Mouse (Mus musculus) limb, embryonic 15.5 days (tissue): ENCODE data around the gene Rnf6. TPM values are rescaled to one million over a fixed set of nuclear protein-coding genes. Genes with fewer than 3 reads are reported as not detected.

Experiments
- ATAC-seq: fragments of 200-750 bp; cut with Nextera tagmentation; 2 replicates; pipeline ENCODE4 v1.8.0; 2017; ENCODE audit warnings: low read depth, moderate TSS enrichment; ENCODE audit not compliant: insufficient number of reproducible peaks, low FRiP score, low TSS enrichment
- H3K27ac ChIP-seq: fragments of 300-500 bp; sonication (generic); 2 replicates; pipeline ENCODE4 v1.5.1; 2015; ENCODE audit warnings: moderate library complexity, mild to moderate bottlenecking, inconsistent platforms
- H3K27me3 ChIP-seq: fragments of 300-500 bp; sonication (generic); 2 replicates; pipeline ENCODE4 v1.6.1; 2015; ENCODE audit warnings: inconsistent platforms
- H3K36me3 ChIP-seq: fragments of 300-500 bp; sonication (generic); 2 replicates; pipeline ENCODE4 v1.6.1; 2015; ENCODE audit warnings: inconsistent platforms
- H3K4me1 ChIP-seq: fragments of 300-500 bp; sonication (generic); 2 replicates; pipeline ENCODE4 v1.6.1; 2015; ENCODE audit warnings: inconsistent platforms
- H3K4me2 ChIP-seq: fragments of 300-500 bp; sonication (generic); 2 replicates; pipeline ENCODE4 v1.6.1; 2015; ENCODE audit warnings: mild to moderate bottlenecking, inconsistent platforms
- H3K4me3 ChIP-seq: fragments of 300-500 bp; sonication (generic); 2 replicates; pipeline ENCODE4 v1.5.1; 2015; ENCODE audit warnings: mild to moderate bottlenecking, inconsistent platforms
- H3K9ac ChIP-seq: fragments of 300-500 bp; sonication (generic); 2 replicates; pipeline ENCODE4 v1.6.1; 2015; ENCODE audit warnings: inconsistent platforms
- H3K9me3 ChIP-seq: fragments of 300-500 bp; sonication (generic); 2 replicates; pipeline ENCODE4 v1.6.1; 2016; ENCODE audit warnings: inconsistent platforms
- WGBS: fragments of 180-500 bp; shearing (Covaris S2); methylation state at CpG from one replicate; pipeline ENCODE4 v1.1.7; 2015; 5-methylcytosine and 5-hydroxymethylcytosine counted together
- polyA plus RNA-seq: library from polyadenylated mRNA; unstranded; fragments of >200 nt; fragmentation: Nextera tagmentation; extraction: Ambion mirVana; gene quantifications from 2 replicates; pipeline ENCODE4 v1.2.1, GENCODE M21; 2015

Gene Rnf6
- polyA plus RNA-seq, 1 experiment from 2014 or later: 49.2 TPM

DNA sequence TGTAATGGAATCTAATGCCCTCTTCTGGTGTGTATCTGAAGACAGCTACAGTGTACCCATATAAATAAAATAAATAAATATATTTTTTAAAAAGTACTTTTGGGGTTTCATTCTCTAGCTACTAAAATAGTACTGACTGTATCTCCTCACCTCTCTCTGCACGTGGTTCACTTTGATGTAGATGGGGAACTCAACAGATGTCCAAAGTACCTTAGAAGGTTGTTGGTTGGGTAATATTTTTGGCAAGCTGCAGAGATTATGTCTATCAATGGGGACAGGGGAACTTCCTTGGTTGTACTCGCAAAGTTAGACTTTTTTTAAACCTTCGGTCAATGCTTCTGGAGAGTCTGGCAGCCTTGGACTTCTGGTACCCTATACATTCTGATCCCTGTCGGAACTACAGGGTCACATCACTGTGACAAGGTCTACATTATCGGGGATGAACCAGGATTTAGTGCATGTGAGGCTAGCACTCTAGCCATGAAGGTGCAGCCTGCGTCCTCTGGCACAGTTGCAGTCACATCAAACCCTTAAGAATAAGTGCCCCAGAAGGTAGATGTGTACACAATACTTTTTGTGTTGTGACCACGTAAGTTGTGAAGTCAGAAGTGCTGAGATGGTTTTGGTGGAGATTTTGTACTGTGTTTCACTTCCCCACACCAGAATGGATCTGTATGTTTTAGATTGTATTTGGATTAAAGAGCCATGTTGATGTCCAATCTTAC lies 24.5 kb upstream of the Rnf6 start:
- H3K4me3 ChIP-seq: no peak overlapping the region
- WGBS: 90% methylated on average over 7 of the region's 7 CpGs
- peaks cover 4% of the 10 kb centered on the region; the same call in 1 of the 2 replicates for H3K36me3 ChIP-seq
- no peaks in the 10 kb centered on the region for H3K4me1 ChIP-seq
- no peak overlapping the region for H3K27ac ChIP-seq
- no peak for ATAC-seq
- H3K9me3 ChIP-seq: no peaks in the 10 kb centered on the region
- H3K4me2 ChIP-seq: no peak overlapping the region
- H3K27me3 ChIP-seq: no peaks in the 10 kb centered on the region
- no peak overlapping the region for H3K9ac ChIP-seq

DNA sequence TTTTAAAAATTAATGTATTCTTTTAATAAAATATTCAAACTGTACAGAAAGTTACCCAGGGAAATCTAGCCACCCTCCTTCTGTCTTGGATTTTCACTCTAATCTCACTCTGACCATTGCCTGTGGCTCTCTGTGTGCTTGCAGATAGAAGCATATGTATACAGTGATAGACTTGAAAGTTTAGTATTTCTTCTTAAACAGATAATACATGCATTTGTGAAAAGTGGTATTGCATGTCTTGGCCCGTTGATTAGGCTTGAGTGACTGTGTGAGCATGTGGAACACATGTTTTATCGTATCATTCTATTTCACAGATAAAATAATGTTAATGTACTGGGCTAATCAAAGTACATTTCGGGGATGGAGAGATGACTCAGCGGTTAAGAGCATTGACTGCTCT lies 23.8 kb upstream of the Rnf6 start:
- H3K4me1 ChIP-seq: no peaks in the 10 kb centered on the region
- no peaks in the 10 kb centered on the region for H3K36me3 ChIP-seq
- no peaks in the 10 kb centered on the region for H3K27me3 ChIP-seq
- H3K4me3 ChIP-seq: no peak overlapping the region
- 89% methylated on average over 4 of the region's 4 CpGs for WGBS
- no peaks in the 10 kb centered on the region for H3K9me3 ChIP-seq
- H3K9ac ChIP-seq: no peak overlapping the region
- no peak overlapping the region for H3K27ac ChIP-seq
- ATAC-seq: no peak
- no peak overlapping the region for H3K4me2 ChIP-seq

DNA sequence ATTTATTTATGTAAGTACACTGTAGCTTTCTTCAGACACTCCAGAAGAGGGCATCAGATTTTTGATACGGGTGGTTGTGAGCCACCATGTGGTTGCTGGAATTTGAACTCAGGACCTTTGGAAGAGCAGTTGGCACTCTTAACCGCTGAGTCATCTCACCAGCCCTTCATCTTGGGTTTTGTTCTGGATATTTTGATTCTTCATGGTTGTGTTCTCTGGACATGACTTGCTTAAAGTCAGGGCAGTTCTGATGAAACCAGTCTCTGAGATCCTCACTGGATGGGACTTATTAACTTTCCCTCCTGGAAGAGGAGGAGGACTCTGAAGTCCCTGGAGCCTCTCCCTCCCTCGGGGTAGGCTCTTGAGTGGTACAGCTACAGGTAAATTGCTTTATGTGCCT lies 19.8 kb upstream of the Rnf6 start:
- Histone ChIP-seq H3K36me3 (no peaks in the 10 kb centered on the region), H3K4me3 (no peak overlapping the region), H3K27me3 (no peaks in the 10 kb centered on the region), H3K27ac (no peak overlapping the region), H3K4me1 (0 out of 2 replicates have a peak, but pooled peaks cover 7% of the 10 kb centered on the region), H3K4me2 (no peak overlapping the region), H3K9me3 (no peaks in the 10 kb centered on the region), H3K9ac (no peak overlapping the region)
- no peak for ATAC-seq
- 94% methylated on average over 3 of the region's 3 CpGs for WGBS

DNA sequence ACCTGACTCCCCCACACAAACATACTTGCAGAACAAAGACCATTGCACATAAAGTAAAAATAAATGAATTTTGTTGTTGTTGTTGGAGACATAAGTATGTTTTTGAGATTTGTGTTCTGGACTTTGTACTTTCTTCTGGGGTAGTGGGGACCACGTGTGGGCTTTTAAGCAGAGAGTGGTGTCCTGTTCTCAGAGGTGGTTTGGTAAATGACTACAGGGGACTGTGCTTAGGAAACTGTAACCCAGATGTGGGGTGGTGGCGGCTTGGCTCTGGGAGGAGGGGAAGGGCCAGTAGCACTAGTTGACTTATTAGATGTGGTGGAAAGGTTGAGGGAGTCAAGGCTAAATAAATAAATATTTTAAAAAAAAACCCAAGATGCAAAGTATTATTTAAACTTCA lies 19.4 kb upstream of the Rnf6 start:
- no peak overlapping the region for H3K27ac ChIP-seq
- no peaks in the 10 kb centered on the region for H3K27me3 ChIP-seq
- ATAC-seq: no peak
- H3K9me3 ChIP-seq: no peaks in the 10 kb centered on the region
- no peak overlapping the region for H3K4me2 ChIP-seq
- no peak overlapping the region for H3K9ac ChIP-seq
- H3K36me3 ChIP-seq: no peaks in the 10 kb centered on the region
- H3K4me3 ChIP-seq: no peak overlapping the region
- H3K4me1 ChIP-seq: 0 out of 2 replicates have a peak, but pooled peaks cover 12% of the 10 kb centered on the region
- 89% methylated on average over 2 of the region's 2 CpGs for WGBS

DNA sequence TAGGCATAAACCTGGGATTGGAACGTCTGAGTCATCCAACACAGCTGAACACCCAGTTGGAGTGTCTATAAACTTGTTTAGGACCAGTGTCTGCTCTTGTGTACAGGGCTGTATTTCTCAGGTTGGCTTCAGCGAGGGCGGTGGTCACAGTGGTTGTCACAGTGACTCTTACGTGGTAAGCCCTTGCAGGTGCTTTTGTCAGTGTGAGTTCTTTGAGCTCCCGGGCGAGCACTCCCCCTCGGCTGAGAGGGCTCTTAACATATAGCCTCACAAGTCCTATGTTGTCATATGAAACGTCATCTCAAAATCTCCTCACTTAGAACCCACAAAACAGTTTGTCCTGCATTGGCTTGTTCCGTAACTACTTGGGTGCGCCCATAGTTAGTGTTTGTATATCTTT lies 16.9 kb upstream of the Rnf6 start:
- H3K9ac ChIP-seq: no peak overlapping the region
- 83% methylated on average over 10 of the region's 10 CpGs for WGBS
- H3K36me3 ChIP-seq: no peaks in the 10 kb centered on the region
- 0 out of 2 replicates have a peak, but pooled peaks cover 13% of the 10 kb centered on the region for H3K4me1 ChIP-seq
- H3K9me3 ChIP-seq: no peaks in the 10 kb centered on the region
- no peak overlapping the region for H3K27ac ChIP-seq
- ATAC-seq: no peak
- H3K27me3 ChIP-seq: no peaks in the 10 kb centered on the region
- H3K4me3 ChIP-seq: no peak overlapping the region
- H3K4me2 ChIP-seq: no peak overlapping the region

DNA sequence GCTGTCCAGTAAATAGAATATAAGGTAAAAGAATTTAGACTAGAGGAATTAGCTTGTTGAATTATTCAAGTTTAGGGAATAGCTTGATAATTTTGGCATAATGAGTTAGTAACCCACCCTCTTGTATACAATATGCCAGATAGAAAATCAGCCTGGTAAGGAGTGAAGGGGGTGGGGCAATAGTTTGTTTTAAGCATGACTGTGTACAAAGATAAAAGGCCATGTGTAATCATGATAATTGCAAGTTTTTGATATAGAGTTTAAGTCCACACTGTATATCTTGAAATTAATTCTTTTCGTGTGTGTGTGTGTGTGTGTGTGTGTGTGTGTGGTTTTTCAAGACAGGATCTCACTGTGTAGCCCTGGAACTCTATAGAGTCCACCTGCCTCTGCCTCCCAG lies 13.0 kb upstream of the Rnf6 start:
- Histone ChIP-seq H3K27ac (no peak overlapping the region), H3K9ac (no peak overlapping the region), H3K4me2 (no peak overlapping the region), H3K36me3 (no peaks in the 10 kb centered on the region), H3K27me3 (no peaks in the 10 kb centered on the region), H3K4me1 (peaks cover 23% of the 10 kb centered on the region), H3K4me3 (no peak overlapping the region), H3K9me3 (no peaks in the 10 kb centered on the region)
- no peak for ATAC-seq
- 83% methylated on average over 1 of the region's 1 CpGs for WGBS

DNA sequence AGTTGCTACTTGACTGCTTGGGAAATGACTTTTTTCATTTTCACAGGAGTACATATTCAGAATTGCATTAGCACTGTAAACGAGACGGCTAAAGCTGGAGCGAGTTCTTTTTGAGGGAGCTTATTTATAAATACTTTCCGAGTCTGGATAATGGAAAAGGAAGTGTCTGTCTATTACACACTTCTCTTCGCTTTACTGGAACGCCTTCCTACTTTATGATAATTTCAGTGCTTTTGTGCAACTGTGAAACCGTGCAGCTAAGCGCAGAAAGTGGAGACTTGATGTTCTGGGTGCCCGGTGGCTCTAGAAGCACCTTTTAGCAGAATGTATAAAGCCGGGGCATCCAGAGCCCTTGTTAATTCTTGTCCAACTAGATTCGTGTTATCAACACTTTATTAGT lies 11.5 kb upstream of the Rnf6 start:
- no peak for ATAC-seq
- WGBS: 57% methylated on average over 11 of the region's 11 CpGs
- Histone ChIP-seq H3K36me3 (no peaks in the 10 kb centered on the region), H3K4me2 (peak overlapping the region; percentile 78), H3K4me1 (peaks cover 23% of the 10 kb centered on the region), H3K27ac (no peak overlapping the region), H3K9ac (no peak overlapping the region), H3K9me3 (no peaks in the 10 kb centered on the region), H3K27me3 (no peaks in the 10 kb centered on the region), H3K4me3 (peak overlapping the region; percentile 82)

DNA sequence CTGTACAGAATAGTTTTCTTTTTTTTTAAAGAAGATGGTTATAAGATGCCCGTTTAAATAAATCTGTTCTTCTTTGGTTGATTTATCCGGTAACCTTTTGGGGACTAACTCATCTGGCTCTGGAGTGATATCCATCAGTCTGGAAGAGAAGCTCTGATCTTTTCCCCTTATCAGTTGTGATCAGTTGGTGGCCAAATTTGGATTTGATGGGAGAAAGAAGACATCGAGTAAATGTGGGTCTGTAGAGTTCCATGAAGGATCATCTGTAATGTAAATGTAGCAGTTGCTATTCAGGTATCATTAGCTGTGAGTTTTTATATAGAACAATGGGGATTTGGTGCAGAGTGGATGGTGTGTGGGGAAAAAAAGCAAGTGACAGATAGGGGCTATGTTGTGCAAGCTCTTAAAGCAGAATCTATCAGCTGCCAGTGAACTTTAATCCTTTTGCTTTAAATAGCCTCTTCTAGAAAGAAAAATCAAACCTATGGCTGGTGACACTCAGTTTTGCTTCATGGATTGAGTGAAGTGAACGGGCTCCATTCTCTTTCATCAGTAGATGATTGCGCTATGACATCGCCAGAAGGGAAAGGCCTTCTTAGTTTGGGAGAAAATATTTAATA lies 10.8 kb upstream of the Rnf6 start:
- peaks cover 21% of the 10 kb centered on the region for H3K4me1 ChIP-seq
- no peaks in the 10 kb centered on the region for H3K36me3 ChIP-seq
- no peaks in the 10 kb centered on the region for H3K9me3 ChIP-seq
- ATAC-seq: no peak
- H3K27ac ChIP-seq: peak overlapping the region; percentile 99; the same call in 1 of the 2 replicates
- WGBS: 38% methylated on average over 6 of the region's 6 CpGs
- no peaks in the 10 kb centered on the region for H3K27me3 ChIP-seq
- H3K4me3 ChIP-seq: peak overlapping the region; percentile 82
- peak overlapping the region; percentile 89; the same call in 1 of the 2 replicates for H3K9ac ChIP-seq
- peak overlapping the region; percentile 78 for H3K4me2 ChIP-seq

DNA sequence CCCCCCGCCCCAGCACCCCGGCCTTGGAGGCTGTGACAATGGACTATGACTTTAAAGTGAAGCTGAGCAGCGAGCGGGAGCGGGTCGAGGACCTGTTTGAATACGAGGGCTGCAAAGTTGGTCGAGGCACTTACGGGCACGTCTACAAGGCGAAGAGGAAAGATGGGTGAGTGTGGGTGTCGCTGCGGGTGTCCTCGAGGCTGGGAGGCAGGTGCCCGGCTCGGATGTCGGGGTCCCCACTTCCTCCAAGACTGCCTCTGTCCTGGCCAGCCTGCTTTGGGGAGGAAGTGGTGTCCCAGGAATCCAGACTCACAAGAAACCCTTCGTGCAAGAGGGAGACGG lies 10.3 kb upstream of the Rnf6 start:
- H3K36me3 ChIP-seq: no peaks in the 10 kb centered on the region
- under 1% methylated on average over 19 of the region's 19 CpGs for WGBS
- H3K4me1 ChIP-seq: peaks cover 19% of the 10 kb centered on the region
- peak overlapping the region; percentile 99 for H3K27ac ChIP-seq
- no peaks in the 10 kb centered on the region for H3K27me3 ChIP-seq
- peak overlapping the region; percentile 78 for H3K4me2 ChIP-seq
- ATAC-seq: no peak
- peak overlapping the region; percentile 82 for H3K4me3 ChIP-seq
- H3K9me3 ChIP-seq: no peaks in the 10 kb centered on the region
- peak overlapping the region; percentile 89 for H3K9ac ChIP-seq

DNA sequence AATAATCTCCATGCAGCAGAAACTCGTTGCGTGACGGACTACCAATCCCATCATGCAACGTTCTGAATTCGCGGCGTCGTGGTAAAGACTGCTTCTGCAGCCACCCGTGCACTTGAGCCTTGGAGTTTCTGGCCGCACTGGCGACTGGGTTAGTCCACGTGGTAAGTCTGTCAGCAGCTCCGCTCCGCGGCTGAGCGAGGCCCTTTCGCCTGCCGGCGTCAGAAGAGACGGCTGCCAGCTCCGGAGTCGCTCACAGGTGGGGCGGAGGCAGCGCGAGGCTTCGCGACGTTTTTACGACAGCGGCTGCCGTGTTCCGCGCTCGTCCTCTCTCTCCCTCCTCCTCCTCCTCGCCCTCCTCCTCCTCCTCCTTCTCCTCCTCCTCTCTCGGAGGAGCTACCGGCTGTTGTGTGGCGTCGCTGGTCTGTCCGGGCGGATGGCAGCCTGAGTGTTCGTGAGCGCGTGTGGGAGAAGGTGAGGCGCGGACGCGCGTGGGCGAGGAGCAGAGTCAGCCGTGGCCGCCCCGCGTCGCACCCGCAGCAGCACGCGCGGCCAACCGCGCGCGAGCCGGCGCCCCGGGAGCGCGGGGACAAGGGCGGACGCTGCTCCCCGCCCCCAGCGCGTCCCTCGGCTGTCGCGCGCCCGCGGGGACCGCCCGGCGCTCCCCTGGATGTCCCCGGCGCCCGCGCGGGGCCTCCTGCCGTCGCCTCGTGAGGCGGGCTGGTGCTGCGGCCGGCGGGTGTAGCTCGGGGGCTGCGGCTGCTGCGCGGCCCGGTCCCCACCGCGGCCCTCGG lies 9.7 kb upstream of the Rnf6 start, which contains the start of gene Cdk8:
Gene Cdk8, plus strand, starts transcription at position 367 of the 791 bp plus-strand sequence.
- Histone ChIP-seq H3K9me3 (no peaks in the 10 kb centered on the region), H3K27ac (peak within 1 kb of the TSS; percentile 99), H3K36me3 (no peaks in the 10 kb centered on the region), H3K4me3 (peak within 1 kb of the TSS; percentile 82), H3K27me3 (no peaks in the 10 kb centered on the region), H3K4me2 (peak within 1 kb of the TSS; percentile 78), H3K9ac (peak within 1 kb of the TSS; percentile 89), H3K4me1 (peaks cover 14% of the 10 kb centered on the region)
- WGBS: under 1% methylated on average over 67 of the region's 102 CpGs
- peak; percentile 89 for ATAC-seq

DNA sequence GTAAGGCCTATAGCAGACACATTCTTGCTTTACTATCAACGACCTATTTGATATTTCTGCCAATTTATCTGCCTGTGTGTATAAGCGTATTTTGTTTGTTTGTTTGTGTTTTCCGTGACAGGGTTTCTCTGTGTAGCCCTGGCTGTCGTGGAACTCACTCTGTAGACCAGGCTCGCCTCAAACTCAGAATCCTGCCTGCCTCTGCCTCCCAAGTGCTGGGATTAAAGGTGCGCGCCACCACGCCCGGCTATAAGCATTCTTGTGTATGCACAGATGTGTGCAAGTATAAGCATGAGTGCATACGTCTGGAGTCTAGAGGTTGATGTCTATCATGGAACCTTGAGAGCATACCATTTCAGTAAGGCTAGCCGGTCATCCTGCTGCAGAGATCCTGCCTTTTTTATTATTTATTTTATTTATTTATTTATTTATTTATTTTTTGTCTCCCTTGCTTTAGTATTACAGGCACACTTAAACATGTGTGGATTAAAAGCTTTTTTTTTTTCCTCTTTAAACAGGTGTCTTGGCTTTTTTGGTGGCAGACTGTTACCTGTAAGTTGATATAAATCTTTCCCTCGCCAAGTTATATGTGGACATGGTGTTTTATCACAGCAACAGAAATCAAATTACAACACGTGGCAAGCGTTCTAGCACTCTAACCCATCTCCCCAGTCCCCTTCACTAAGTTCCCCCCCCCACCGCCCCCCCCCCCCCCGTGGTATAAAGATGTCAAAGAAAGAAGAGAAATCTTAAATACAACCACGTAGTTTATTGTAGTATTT lies 8.7 kb upstream of the Rnf6 start:
- Histone ChIP-seq H3K27me3 (no peaks in the 10 kb centered on the region), H3K27ac (peak overlapping the region; percentile 99), H3K9ac (peak overlapping the region; percentile 63), H3K4me2 (peak overlapping the region; percentile 78), H3K4me1 (peaks cover 10% of the 10 kb centered on the region), H3K9me3 (no peaks in the 10 kb centered on the region), H3K4me3 (peak overlapping the region; percentile 82), H3K36me3 (no peaks in the 10 kb centered on the region)
- ATAC-seq: no peak
- 56% methylated on average over 17 of the region's 17 CpGs for WGBS
